Mouse (Mus musculus) lung, adult 2 months (tissue): ENCODE measurements around the gene Ubqln4.

ENCODE experiments used
- CTCF ChIP-seq: fragments of 200-500 bp; IDR thresholded peaks from 2 replicates; pipeline ENCODE4 v1.5.1; 2011; ENCODE audit warnings: mild to moderate bottlenecking, low read length, control low read depth; ENCODE audit not compliant: insufficient read depth
- POLR2A ChIP-seq: fragments of 200-500 bp; IDR thresholded peaks from 2 replicates; pipeline ENCODE4 v1.6.1; 2011; ENCODE audit warnings: low read depth, mild to moderate bottlenecking, control low read depth, low read length, borderline replicate concordance; ENCODE audit errors: extremely low read depth

DNA sequence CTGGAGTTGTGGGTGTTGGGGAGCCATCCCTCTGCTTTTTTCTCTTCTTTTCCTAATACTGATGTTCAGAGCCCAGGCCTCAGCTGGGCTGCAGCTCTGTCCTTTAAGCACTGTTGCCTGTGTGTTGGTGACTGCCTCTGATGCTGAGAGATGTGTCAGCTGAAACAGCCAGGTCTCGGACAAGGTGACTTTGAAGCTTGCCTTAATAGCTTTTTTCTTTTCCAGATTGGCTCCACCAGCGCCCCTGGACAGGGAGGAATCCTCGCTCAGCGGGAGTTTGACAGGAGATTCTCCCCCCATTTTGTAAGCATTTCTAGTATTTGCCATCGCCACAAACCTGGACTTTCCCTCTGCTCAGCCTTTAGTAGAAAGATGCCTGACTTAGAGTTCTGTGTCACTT is 33.1 kb downstream of the Ubqln4 start:
- TF ChIP-seq CTCF (no peak), POLR2A (no peak)
